Mouse (Mus musculus) bone marrow macrophage, adult 2 months (primary cell): ENCODE results near the gene Olfr74. TPM values are rescaled to one million over a fixed set of nuclear protein-coding genes. Genes with fewer than 3 reads are reported as not detected.
"Not testable (repeated sequence)": the region's sequence is repeated elsewhere in the genome, so short reads cannot be mapped to it uniquely, and the experiment has no call there.

ENCODE experiments used
- H3K27ac ChIP-seq: 2 replicates; pipeline ENCODE4 v1.5.1; 2012; ENCODE audit warnings: low read depth, low read length; ENCODE audit not compliant: insufficient read depth
- H3K4me1 ChIP-seq: 2 replicates; pipeline ENCODE4 v1.6.1; 2012; ENCODE audit warnings: low read length; ENCODE audit not compliant: control insufficient read depth, insufficient read depth
- H3K4me3 ChIP-seq: 2 replicates; pipeline ENCODE4 v1.5.1; 2012; ENCODE audit warnings: mild to moderate bottlenecking, low read length, moderate library complexity; ENCODE audit not compliant: insufficient read depth
- CTCF ChIP-seq: IDR thresholded peaks from 2 replicates; pipeline ENCODE4 v1.5.1; 2012; ENCODE audit warnings: low read depth, mild to moderate bottlenecking, low read length, moderate library complexity
- POLR2A ChIP-seq: IDR thresholded peaks from 2 replicates; pipeline ENCODE4 v1.6.1; 2012; ENCODE audit warnings: mild to moderate bottlenecking, low read depth, low read length, borderline replicate concordance
- polyA plus RNA-seq: library from polyadenylated mRNA; stranded (reverse); fragments of >200 nt; gene quantifications from 2 replicates; pipeline ENCODE4 v1.2.4, GENCODE M21; 2012; ENCODE audit not compliant: missing spikeins, insufficient read depth, insufficient read length

Gene Olfr74
- not detected in 2 replicates for polyA plus RNA-seq

DNA sequence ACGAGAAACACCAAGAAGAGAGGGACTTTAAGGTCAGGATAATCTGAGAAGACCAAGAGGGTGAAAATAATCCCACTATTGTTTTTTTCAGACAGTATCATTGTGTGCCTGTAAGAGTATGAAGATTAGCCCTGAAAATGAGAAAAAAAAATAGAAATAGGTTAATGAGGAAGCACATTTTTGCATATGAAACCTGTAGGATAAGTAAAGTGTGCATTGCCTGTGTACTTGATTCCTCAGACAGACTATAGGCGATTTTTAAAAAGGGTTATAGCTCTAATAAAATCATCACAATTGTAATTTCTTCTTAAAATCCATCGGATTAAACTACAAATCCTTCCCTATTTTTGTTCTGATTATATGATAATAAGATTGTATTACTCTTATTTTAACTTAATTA is at the start of gene Olfr74:
Gene Olfr74 (minus strand): TSS at position 101 of the 400 bp plus-strand sequence.
- TF ChIP-seq POLR2A (no peak), CTCF (no peak)
- no peaks in the 10 kb centered on the region for H3K4me1 ChIP-seq

DNA sequence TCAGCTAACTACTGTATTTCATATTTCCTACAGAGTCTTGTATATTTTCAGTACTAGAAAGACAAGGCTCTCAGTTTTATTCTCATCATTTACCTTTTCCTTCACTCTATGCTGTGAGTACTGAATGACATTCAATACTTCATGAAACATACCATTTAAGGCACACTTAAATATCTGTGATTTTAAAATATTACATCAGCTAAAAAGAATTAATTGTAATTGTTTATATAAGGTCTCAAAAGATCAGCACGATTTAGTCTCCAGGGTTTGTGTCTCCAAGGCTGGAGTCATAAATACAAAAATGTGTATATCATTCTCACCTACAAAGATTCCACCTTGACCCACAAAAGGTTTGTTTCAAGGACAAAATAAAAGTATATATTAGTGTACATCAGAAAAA is 48.0 kb upstream of the Olfr74 start, which contains the start of gene Olfr1161:
Gene Olfr1161 (plus strand): TSS at position 301 of the 400 bp plus-strand sequence.
- H3K27ac ChIP-seq, H3K4me3 ChIP-seq, H3K4me1 ChIP-seq: not testable (repeated sequence)

More for the DNA sequence above, at the start of gene Olfr74:
- H3K4me3 ChIP-seq, result no peak within 1 kb of the TSS
- no peak within 1 kb of the TSS for H3K27ac ChIP-seq

DNA sequence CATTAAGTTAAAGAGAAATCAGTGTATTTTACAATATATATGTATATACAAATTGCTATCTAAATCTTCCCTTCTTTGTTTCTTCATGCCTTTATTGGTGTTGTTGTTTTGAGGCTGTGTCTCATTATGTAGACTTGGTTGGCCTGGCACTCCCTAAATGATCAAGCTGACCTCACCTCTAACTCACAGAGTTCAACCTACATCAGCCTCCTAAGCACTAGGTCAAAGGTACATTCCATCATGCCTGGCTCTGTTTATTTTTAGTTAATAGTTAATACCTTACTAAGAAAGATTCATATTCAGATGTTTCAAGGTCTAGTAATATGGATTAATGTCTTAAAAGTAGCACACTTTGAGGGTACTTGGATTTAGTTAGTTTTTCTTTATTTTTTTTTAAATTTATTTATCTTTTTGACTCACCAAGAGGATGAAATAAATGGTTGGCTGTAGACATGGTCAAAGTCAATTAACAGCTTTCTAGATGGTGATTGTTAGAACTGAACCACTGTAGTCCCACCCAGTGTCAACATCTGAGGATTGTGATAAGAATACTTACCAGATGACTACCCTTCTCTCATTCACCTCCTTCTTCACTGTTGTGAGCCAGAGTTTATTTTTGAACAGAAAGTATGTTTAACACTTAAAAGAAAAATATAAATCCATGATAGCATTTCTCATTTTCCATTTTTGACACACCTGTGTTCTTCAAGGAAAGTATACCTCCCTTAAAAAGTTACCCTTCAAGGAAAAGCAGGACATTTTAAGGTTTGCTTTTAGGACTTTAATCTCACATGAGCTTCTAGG is 33.3 kb upstream of the Olfr74 start, which contains the start of gene Olfr1160:
Gene Olfr1160 (minus strand): TSS at position 754 of the 804 bp plus-strand sequence.
- H3K4me3 ChIP-seq, result no peak within 1 kb of the TSS
- H3K4me1 ChIP-seq, result no peaks in the 10 kb centered on the region
- H3K27ac ChIP-seq, result no peak within 1 kb of the TSS
- TF ChIP-seq CTCF, result no peak
- TF ChIP-seq POLR2A, result no peak

- Histone ChIP-seq H3K4me1 (no peaks in the 10 kb centered on the region), H3K27ac (no peak within 1 kb of the TSS), H3K4me3 (no peak within 1 kb of the TSS)
- no peak for TF ChIP-seq CTCF
- no peak for TF ChIP-seq POLR2A
Observed at GRCm38 (mm10) chr2:87989813-87990212, 15.3 kb upstream of the Olfr74 start, which contains the start of gene Olfr1158. Olfr1158 (plus strand) TSS chr2:87990113.

- H3K4me1 ChIP-seq, result no peaks in the 10 kb centered on the region
- H3K27ac ChIP-seq, result no peak within 1 kb of the TSS
- TF ChIP-seq POLR2A (no peak), CTCF (no peak)
- H3K4me3 ChIP-seq, result no peak within 1 kb of the TSS
Observed at GRCm38 (mm10) chr2:87968199-87968598, 6.3 kb downstream of the Olfr74 start, which contains the start of gene Olfr1157. Olfr1157 (minus strand) TSS chr2:87968299.

DNA sequence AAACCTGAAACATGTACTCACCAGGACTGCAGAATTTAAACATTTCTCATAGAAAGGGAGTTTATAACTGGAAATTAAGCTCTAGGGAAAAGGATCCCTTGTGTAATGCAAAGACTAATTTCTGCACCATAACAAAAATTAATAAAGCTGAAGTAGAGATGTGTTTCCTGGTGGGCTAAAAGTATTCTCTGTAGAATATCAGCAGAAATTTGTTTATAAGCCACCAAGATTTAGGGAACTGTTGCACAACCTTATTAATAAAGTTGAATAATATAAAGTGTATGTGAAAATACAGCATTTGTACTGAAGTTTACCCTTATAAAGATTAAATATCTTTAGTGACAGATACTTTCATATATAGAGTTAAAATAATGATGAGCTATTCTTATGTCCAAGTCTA is 21.5 kb downstream of the Olfr74 start, which contains the start of gene Olfr1156:
Gene Olfr1156 (minus strand): TSS at position 101 of the 400 bp plus-strand sequence.
- TF ChIP-seq POLR2A (no peak), CTCF (no peak)
- H3K27ac ChIP-seq, result no peak within 1 kb of the TSS
- H3K4me3 ChIP-seq, result no peak within 1 kb of the TSS
- H3K4me1 ChIP-seq, result no peaks in the 10 kb centered on the region

- no peak within 1 kb of the TSS for H3K4me3 ChIP-seq
- H3K27ac ChIP-seq, result no peak within 1 kb of the TSS
- TF ChIP-seq POLR2A (no peak), CTCF (no peak)
- H3K4me1 ChIP-seq, result no peaks in the 10 kb centered on the region
Observed at GRCm38 (mm10) chr2:87945037-87945436, 29.4 kb downstream of the Olfr74 start, which contains the start of gene Olfr1155. Olfr1155 (minus strand) TSS chr2:87945137.

Other genes with a start within 250 kb of the Olfr74 start
- not detected in 2 replicates for gene Olfr1138, start 234.7 kb downstream of the Olfr74 start, polyA plus RNA-seq
- gene Olfr1140, start 230.9 kb downstream of the Olfr74 start, polyA plus RNA-seq, result not detected in 2 replicates
- gene Olfr1141, start 220.7 kb downstream of the Olfr74 start, polyA plus RNA-seq, result not detected in 2 replicates
- gene Olfr152, start 195.2 kb downstream of the Olfr74 start, polyA plus RNA-seq, result not detected in 2 replicates
- not detected in 2 replicates for gene Olfr1143, start 174.1 kb downstream of the Olfr74 start, polyA plus RNA-seq
- gene Olfr1145, start 164.8 kb downstream of the Olfr74 start, polyA plus RNA-seq, result not detected in 2 replicates
- not detected in 2 replicates for gene Olfr1148, start 144.1 kb downstream of the Olfr74 start, polyA plus RNA-seq
- not detected in 2 replicates for gene Olfr1150-ps1, start 130.7 kb downstream of the Olfr74 start, polyA plus RNA-seq
- gene Olfr1151, start 118.8 kb downstream of the Olfr74 start, polyA plus RNA-seq, result not detected in 2 replicates
- 0.89 TPM in 1 of 2 replicates, not detected in the other for gene Olfr1152, start 108.2 kb downstream of the Olfr74 start, polyA plus RNA-seq
- gene Olfr1153, start 79.7 kb downstream of the Olfr74 start, polyA plus RNA-seq, result not detected in 2 replicates
- not detected in 2 replicates for gene Olfr1154, start 69.5 kb downstream of the Olfr74 start, polyA plus RNA-seq
- gene Olfr1155, start 29.5 kb downstream of the Olfr74 start, polyA plus RNA-seq, result not detected in 2 replicates
- gene Olfr1156, start 21.6 kb downstream of the Olfr74 start, polyA plus RNA-seq, result not detected in 2 replicates
- not detected in 2 replicates for gene Olfr1157, start 6.4 kb downstream of the Olfr74 start, polyA plus RNA-seq
- gene Olfr1158, start 15.4 kb upstream of the Olfr74 start, polyA plus RNA-seq, result not detected in 2 replicates
- not detected in 2 replicates for gene Olfr1160, start 33.6 kb upstream of the Olfr74 start, polyA plus RNA-seq
- not detected in 2 replicates for gene Olfr1161, start 48.1 kb upstream of the Olfr74 start, polyA plus RNA-seq
- gene Olfr73, start 63.0 kb upstream of the Olfr74 start, polyA plus RNA-seq, result not detected in 2 replicates
- gene Olfr1162, start 76.5 kb upstream of the Olfr74 start, polyA plus RNA-seq, result not detected in 2 replicates
- not detected in 2 replicates for gene Olfr1163, start 97.2 kb upstream of the Olfr74 start, polyA plus RNA-seq
- gene Olfr1164, start 119.3 kb upstream of the Olfr74 start, polyA plus RNA-seq, result not detected in 2 replicates
- not detected in 2 replicates for gene Olfr1166, start 153.6 kb upstream of the Olfr74 start, polyA plus RNA-seq
- not detected in 2 replicates for gene Olfr1167, start 180.5 kb upstream of the Olfr74 start, polyA plus RNA-seq
- gene Olfr1168, start 207.2 kb upstream of the Olfr74 start, polyA plus RNA-seq, result not detected in 2 replicates